Mouse (Mus musculus) stomach, postnatal 0 days (tissue): ENCODE measurements at regions not wholly inside any gene's neighbourhood (a gene's known extent, or its start where the extent isn't known, plus 50 kb on each side); places are given as distances from the start of the nearest gene placed in this dataset.

Source experiments
- ATAC-seq: fragments of 200-750 bp; cut with Nextera tagmentation; 2 replicates; pipeline ENCODE4 v1.8.0; 2017; ENCODE audit not compliant: low FRiP score, low TSS enrichment
- DNase-seq: peaks from one replicate; pipeline ENCODE4 v3.0.0-alpha.2; 2016; ENCODE audit warnings: low spot score
- H3K27ac ChIP-seq: fragments of 300-500 bp; sonication (generic); replicated peaks from 2 replicates; pipeline ENCODE4 v1.5.1; 2014; ENCODE audit warnings: mild to moderate bottlenecking, control low read depth
- H3K27me3 ChIP-seq: fragments of 300-500 bp; sonication (generic); 2 replicates; pipeline ENCODE4 v1.6.1; 2014; ENCODE audit warnings: low read length; ENCODE audit not compliant: control insufficient read depth, insufficient read depth
- H3K36me3 ChIP-seq: fragments of 300-500 bp; sonication (generic); 2 replicates; pipeline ENCODE4 v1.6.1; 2014; ENCODE audit warnings: low read length, mixed read lengths; ENCODE audit not compliant: control insufficient read depth, insufficient read depth
- H3K4me1 ChIP-seq: fragments of 300-500 bp; sonication (generic); replicated peaks from 2 replicates; pipeline ENCODE4 v1.6.1; 2014; ENCODE audit warnings: antibody characterized with exemption; ENCODE audit not compliant: control insufficient read depth, insufficient read depth
- H3K4me2 ChIP-seq: fragments of 300-500 bp; sonication (generic); replicated peaks from 2 replicates; pipeline ENCODE4 v1.6.1; 2014; ENCODE audit warnings: low read depth, mild to moderate bottlenecking, control low read depth, moderate library complexity
- H3K4me3 ChIP-seq: fragments of 300-500 bp; sonication (generic); 2 replicates; pipeline ENCODE4 v1.5.1; 2014; ENCODE audit warnings: low read depth, low read length, control low read depth
- H3K9ac ChIP-seq: fragments of 300-500 bp; sonication (generic); 2 replicates; pipeline ENCODE4 v1.6.1; 2014; ENCODE audit warnings: mild to moderate bottlenecking, low read length, control low read depth, mixed read lengths
- H3K9me3 ChIP-seq: fragments of 300-500 bp; sonication (generic); 2 replicates; pipeline ENCODE4 v1.6.1; 2016; ENCODE audit warnings: low read length; ENCODE audit not compliant: control insufficient read depth
- CTCF ChIP-seq: IDR thresholded peaks from 2 replicates; pipeline ENCODE4 v1.5.1; 2016; ENCODE audit warnings: antibody characterized with exemption, low read depth, mild to moderate bottlenecking, moderate library complexity
- EP300 ChIP-seq: optimal IDR thresholded peaks from 2 replicates; pipeline ENCODE3; 2016; ENCODE audit warnings: antibody characterized with exemption
- WGBS: fragments of 180-500 bp; shearing (Covaris S2); extraction: QIAGEN DNeasy Blood & Tissue Kit; methylation state at CpG from one replicate; pipeline ENCODE4 v1.1.7; 2014; 5-methylcytosine and 5-hydroxymethylcytosine counted together

DNA sequence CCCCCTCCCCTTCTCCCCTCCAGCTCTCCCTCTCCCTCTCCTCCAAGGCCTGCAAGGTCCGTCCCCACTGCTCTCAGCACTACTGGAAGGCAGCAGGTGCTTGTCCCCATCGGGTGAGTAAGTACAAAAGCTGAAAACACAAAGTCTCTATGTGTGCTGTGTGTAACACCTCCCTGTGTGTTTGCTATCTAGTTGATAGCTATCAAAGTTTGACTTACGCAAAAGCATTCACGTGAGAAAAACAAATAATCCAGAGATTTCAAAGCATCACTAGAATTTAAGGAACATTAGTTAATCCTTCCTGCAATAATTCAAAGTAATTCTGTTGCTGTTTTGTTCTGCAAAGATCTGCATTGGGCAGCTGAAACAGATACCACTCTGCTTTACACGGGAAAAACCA, 156.5 kb downstream of the Ptger3 start:
- Histone ChIP-seq H3K36me3 (no peaks in the 10 kb centered on the region), H3K4me2 (no peak overlapping the region), H3K4me3 (no peak overlapping the region), H3K9ac (no peak overlapping the region), H3K4me1 (no peaks in the 10 kb centered on the region), H3K9me3 (no peaks in the 10 kb centered on the region), H3K27ac (no peak overlapping the region), H3K27me3 (no peaks in the 10 kb centered on the region)
- ATAC-seq (no peak), DNase-seq (no peak)
- TF ChIP-seq CTCF: no peak
- WGBS: 47% methylated on average over 5 of the region's 5 CpGs

GRCm38 (mm10) chr3:157717313-157717921, 150.7 kb downstream of the Ptger3 start:
- Histone ChIP-seq H3K27me3 (no peaks in the 10 kb centered on the region), H3K4me3 (no peak overlapping the region), H3K36me3 (no peaks in the 10 kb centered on the region), H3K27ac (no peak overlapping the region), H3K4me2 (no peak overlapping the region), H3K9me3 (no peaks in the 10 kb centered on the region), H3K4me1 (no peaks in the 10 kb centered on the region), H3K9ac (no peak overlapping the region)
- WGBS: 17% methylated on average over 7 of the region's 7 CpGs
- DNase-seq: peak; percentile 76
- no peak; the same call in 1 of the 2 replicates for ATAC-seq
- no peak for TF ChIP-seq EP300
- peak; percentile 97 for TF ChIP-seq CTCF

- DNase-seq (no peak), ATAC-seq (no peak)
- Histone ChIP-seq H3K27ac (no peak overlapping the region), H3K9me3 (no peaks in the 10 kb centered on the region), H3K27me3 (no peaks in the 10 kb centered on the region), H3K4me3 (no peak overlapping the region), H3K4me2 (no peak overlapping the region), H3K9ac (no peak overlapping the region), H3K36me3 (no peaks in the 10 kb centered on the region), H3K4me1 (no peaks in the 10 kb centered on the region)
- TF ChIP-seq CTCF (no peak), EP300 (no peak)
- WGBS: 67% methylated on average over 3 of the region's 3 CpGs
Observed at GRCm38 (mm10) chr3:157714023-157714422, 147.3 kb downstream of the Ptger3 start.

DNA sequence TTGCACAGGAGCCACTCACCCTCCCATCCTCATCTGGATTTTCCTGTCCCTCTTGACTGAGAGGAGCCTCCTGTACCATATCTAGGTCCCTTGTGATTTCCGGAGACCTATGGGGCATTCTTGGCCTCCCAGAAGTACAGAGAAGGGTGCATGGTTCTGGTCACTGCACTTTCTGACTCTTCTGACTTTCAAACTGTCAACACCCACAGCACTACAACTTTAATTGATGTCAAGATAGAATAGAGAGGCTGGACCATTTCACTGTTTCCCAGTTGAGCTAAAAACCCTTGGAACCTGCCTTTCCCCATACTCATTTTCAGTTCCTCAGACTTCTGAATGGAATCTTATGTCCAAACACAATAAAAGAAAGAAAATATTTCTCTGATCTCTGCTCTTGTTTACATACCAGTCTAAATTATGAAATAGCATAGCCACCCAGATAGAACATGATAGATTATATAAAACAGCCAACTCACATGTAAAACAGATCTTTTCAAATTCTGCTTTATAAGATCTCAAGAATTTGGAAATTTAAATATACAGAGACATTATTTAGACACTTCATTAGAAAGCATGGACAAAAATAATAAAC, 144.2 kb downstream of the Ptger3 start:
- 74% methylated on average over 1 of the region's 1 CpGs for WGBS
- H3K4me1 ChIP-seq: no peaks in the 10 kb centered on the region
- no peak overlapping the region for H3K27ac ChIP-seq
- no peak overlapping the region for H3K4me3 ChIP-seq
- TF ChIP-seq CTCF (no peak), EP300 (no peak)
- H3K27me3 ChIP-seq: no peaks in the 10 kb centered on the region
- no peak overlapping the region for H3K9ac ChIP-seq
- H3K9me3 ChIP-seq: no peaks in the 10 kb centered on the region
- no peaks in the 10 kb centered on the region for H3K36me3 ChIP-seq
- H3K4me2 ChIP-seq: no peak overlapping the region
- ATAC-seq (no peak), DNase-seq (no peak)

- H3K9me3 ChIP-seq: no peaks in the 10 kb centered on the region
- no peak overlapping the region for H3K4me3 ChIP-seq
- no peak for TF ChIP-seq EP300
- TF ChIP-seq CTCF: no peak
- no peak for ATAC-seq
- H3K36me3 ChIP-seq: no peaks in the 10 kb centered on the region
- no peaks in the 10 kb centered on the region for H3K4me1 ChIP-seq
- no peak overlapping the region for H3K4me2 ChIP-seq
- H3K27ac ChIP-seq: no peak overlapping the region
- no peak for DNase-seq
- no peak overlapping the region for H3K9ac ChIP-seq
- no peaks in the 10 kb centered on the region for H3K27me3 ChIP-seq
Observed at GRCm38 (mm10) chr3:157699961-157700360, 133.3 kb downstream of the Ptger3 start.

DNA sequence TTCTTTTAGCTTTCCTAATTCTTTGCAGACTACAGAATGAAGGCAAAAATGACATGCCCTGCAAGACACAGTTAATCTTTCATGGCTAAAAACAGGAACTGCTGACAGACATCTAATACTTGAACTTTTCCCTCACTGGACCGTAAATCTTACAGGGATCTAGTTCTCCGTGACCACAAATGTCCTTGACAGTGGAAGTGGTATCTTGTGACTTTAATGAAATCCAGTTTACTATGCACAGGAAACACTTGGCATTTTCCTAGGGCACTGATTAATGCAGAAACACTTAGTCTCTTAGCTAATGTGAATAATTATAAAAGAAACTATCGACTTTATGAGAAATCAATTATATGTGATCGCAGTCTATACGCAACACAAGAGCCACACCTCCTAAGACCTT, 131.8 kb downstream of the Ptger3 start:
- ATAC-seq (no peak), DNase-seq (no peak)
- H3K4me1 ChIP-seq: no peaks in the 10 kb centered on the region
- H3K27ac ChIP-seq: no peak overlapping the region
- no peaks in the 10 kb centered on the region for H3K9me3 ChIP-seq
- no peaks in the 10 kb centered on the region for H3K27me3 ChIP-seq
- TF ChIP-seq EP300: no peak
- no peak for TF ChIP-seq CTCF
- WGBS: 74% methylated on average over 5 of the region's 5 CpGs
- no peak overlapping the region for H3K4me3 ChIP-seq
- H3K36me3 ChIP-seq: no peaks in the 10 kb centered on the region
- H3K9ac ChIP-seq: no peak overlapping the region
- no peak overlapping the region for H3K4me2 ChIP-seq
